Comparison of ENCODE assay signal across 8 mouse cellular contexts in the genomic region with DNA sequence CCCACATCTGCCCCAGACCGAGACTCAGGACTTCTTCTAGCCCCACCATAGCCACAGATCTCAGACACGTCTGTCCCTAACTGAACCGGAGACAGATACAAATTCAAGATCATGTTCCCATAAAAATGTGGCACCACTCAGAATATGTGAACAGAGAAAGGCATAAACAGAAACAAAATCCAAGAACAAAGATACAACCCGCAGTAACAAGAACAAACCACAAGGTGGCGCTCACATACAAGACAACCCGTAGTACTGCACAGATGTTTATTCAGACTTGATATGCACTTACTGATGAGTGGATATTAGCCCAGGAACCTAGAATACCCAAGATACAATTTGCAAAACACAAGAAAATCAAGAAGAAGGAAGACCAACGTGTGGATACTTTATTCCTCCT.
DNase-seq lines count a peak whose midpoint lies in the region; ATAC-seq and TF ChIP-seq lines count a peak whose summit lies in the region.

No protein-coding gene starts in this region.

- H3K27me3 ChIP-seq in embryonic facial prominence, embryonic 10.5 days (replicated peaks; ENCODE audit: low read depth, poor library complexity, severe bottlenecking): no peaks in the 10 kb centered on the region
- H3K27me3 ChIP-seq in intestine, postnatal 0 days (replicated peaks; ENCODE audit: control insufficient read depth, insufficient read depth, low read length): no peaks in the 10 kb centered on the region

- H3K27ac ChIP-seq in embryonic facial prominence, embryonic 10.5 days (replicated peaks): no peak overlapping the region
- H3K27ac ChIP-seq in intestine, postnatal 0 days (ENCODE audit: low read depth, low read length): no peak overlapping the region

- H3K9me3 ChIP-seq in embryonic facial prominence, embryonic 10.5 days: no peaks in the 10 kb centered on the region
- no peaks in the 10 kb centered on the region for H3K9me3 ChIP-seq in intestine, postnatal 0 days (ENCODE audit: control insufficient read depth)

- TF ChIP-seq CTCF in intestine, postnatal 0 days (IDR thresholded peaks at IDR 0.05; ENCODE audit: low read depth): peak; percentile 84

- no peak overlapping the region for H3K4me2 ChIP-seq in intestine, postnatal 0 days (replicated peaks; ENCODE audit: low read depth)

- no peak overlapping the region for H3K9ac ChIP-seq in intestine, postnatal 0 days (ENCODE audit: low read depth, low read length)

- no peaks in the 10 kb centered on the region for H3K4me1 ChIP-seq in embryonic facial prominence, embryonic 10.5 days
- no peaks in the 10 kb centered on the region for H3K4me1 ChIP-seq in intestine, postnatal 0 days (replicated peaks; ENCODE audit: control insufficient read depth, insufficient read depth, low read length)

- no peak overlapping the region for H3K4me3 ChIP-seq in embryonic facial prominence, embryonic 10.5 days
- H3K4me3 ChIP-seq in intestine, postnatal 0 days (ENCODE audit: low read depth, low read length): no peak overlapping the region

- 20% methylated on average over 7 of the region's 7 CpGs for WGBS in embryonic facial prominence, embryonic 10.5 days
- WGBS in intestine, postnatal 0 days: 19% methylated on average over 7 of the region's 7 CpGs

- ATAC-seq in intestine, postnatal 0 days: no peak

- no peaks in the 10 kb centered on the region for H3K36me3 ChIP-seq in embryonic facial prominence, embryonic 10.5 days (replicated peaks)
- H3K36me3 ChIP-seq in intestine, postnatal 0 days (ENCODE audit: control insufficient read depth, insufficient read depth): no peaks in the 10 kb centered on the region

- peak; percentile 7 for DNase-seq in cerebellum, adult 11 months
- no peak for DNase-seq in cerebellum, adult 11-12 months
- DNase-seq in 3134 (ENCODE audit: extremely low read depth, insufficient read length, low spot score) (peak; percentile 1), adipocyte (ENCODE audit: low spot score) (peak; percentile 69)
- DNase-seq in embryonic facial prominence, embryonic 10.5 days (ENCODE audit: low spot score): peak; percentile 32
- peak; percentile 5 to 27 for DNase-seq in lung, adult 18-20 months
- DNase-seq in right cerebral cortex, postnatal 10 days (ENCODE audit: low spot score in 2 of 2): peak; percentile 36 to 67
